Mouse (Mus musculus) liver, adult 2 months (tissue): ENCODE measurements around the gene Olfr913.

ENCODE experiments used
- CTCF ChIP-seq: fragments of 200-500 bp; IDR thresholded peaks from 2 replicates; pipeline ENCODE4 v1.5.1; 2011; ENCODE audit warnings: low read depth, low read length, control low read depth
- POLR2A ChIP-seq: fragments of 200-500 bp; IDR thresholded peaks from 2 replicates; pipeline ENCODE4 v1.6.1; 2011; ENCODE audit warnings: low read length, control low read depth; ENCODE audit not compliant: insufficient read depth; ENCODE audit errors: extremely low read depth

DNA sequence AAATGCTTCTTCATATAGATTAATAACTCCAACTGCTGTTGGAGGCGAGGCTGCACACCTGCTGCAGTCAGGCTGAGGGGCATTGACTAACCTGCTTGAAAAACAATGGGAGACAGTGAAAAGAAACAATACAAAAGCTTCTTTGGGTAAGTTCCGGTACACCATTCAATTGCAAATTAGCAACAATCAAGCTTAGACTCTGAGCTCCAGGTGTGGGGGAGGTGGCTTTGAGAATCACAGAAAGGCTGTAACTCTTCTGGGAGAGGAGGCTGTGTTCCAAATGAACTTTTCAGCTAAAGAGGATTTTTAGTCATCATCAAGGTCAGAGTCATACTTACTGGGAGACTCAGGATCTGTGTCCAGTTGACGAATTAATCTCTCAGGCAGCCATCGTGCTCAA, 39.8 kb downstream of the Olfr913 start:
- no peak for TF ChIP-seq POLR2A
- no peak for TF ChIP-seq CTCF
